Mouse (Mus musculus) G1E (cell line): ENCODE measurements at regions not wholly inside any gene's neighbourhood (a gene's known extent, or its start where the extent isn't known, plus 50 kb on each side); places are given as distances from the start of the nearest gene placed in this dataset.

Experiments
- CTCF ChIP-seq: IDR thresholded peaks from 2 replicates; pipeline ENCODE4 v1.5.1; 2012; ENCODE audit warnings: low read depth, low read length, inconsistent platforms, mixed read lengths
- GATA1 ChIP-seq: IDR thresholded peaks from 2 replicates; pipeline ENCODE4 v1.6.1; 2012; ENCODE audit warnings: borderline replicate concordance, low read length, inconsistent platforms, mixed read lengths
- POLR2AphosphoS5 ChIP-seq: IDR thresholded peaks from 2 replicates; pipeline ENCODE4 v1.6.1; 2012; ENCODE audit warnings: low read depth, low read length, inconsistent platforms; ENCODE audit not compliant: insufficient replicate concordance

GRCm38 (mm10) chr9:9582301-9583010 lies 343.6 kb upstream of the Arhgap42 start:
- TF ChIP-seq CTCF (no peak), POLR2AphosphoS5 (no peak), GATA1 (no peak)
